Mouse (Mus musculus) retina, adult 2 months (tissue): Measurements from ENCODE around the gene Arpp19.

Source experiments
- DNase-seq: peaks from one replicate; pipeline ENCODE4 v3.0.0-alpha.2; 2012; ENCODE audit warnings: low read depth, low spot score

Gene Arpp19

DNA sequence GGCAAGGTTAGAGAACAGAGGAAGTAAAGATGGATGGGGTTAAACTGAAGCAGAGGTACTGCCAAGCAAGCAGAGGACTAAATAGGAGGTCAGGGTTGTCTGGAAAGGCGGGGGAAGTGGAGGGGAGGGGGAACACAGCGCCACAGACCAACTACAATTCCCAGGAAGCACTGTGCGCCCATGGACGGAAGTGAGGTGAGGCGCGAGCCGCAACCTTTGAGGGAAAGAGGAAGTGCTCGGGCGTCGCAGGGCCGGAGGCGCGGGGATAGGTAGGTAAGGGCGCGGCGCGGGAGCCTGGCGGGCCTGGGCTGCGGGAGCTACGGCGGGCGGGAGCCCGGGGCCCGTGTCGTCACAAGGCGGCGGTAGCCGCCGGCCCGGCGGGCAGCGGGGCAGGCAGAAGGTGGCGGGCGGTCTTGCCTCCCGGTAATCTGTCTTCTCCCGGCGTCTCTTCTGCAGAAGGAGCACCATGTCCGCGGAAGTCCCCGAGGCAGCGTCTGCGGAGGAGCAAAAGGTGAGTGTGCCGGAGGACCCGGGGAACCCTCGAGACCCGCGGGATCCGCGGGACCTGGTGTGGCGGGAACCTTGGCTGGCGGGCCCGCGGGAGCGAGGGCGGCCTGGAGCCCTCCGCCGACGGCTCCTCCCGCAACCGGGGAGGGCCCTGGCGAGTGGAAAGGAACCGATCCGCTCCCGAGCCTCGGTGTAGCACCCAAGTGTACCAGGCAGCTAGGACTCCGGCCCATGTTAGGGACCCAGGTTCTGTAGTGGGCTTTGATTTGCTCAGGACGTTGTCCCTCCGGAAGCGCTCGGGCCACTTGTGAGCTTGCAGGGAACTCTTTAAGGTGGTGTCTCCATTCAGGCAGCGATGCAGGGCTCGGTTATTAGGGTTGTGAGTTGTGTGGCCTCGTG is at the start of gene Arpp19:
Gene Arpp19, plus strand, starts transcription at position 164 of the 906 bp plus-strand sequence.
- DNase-seq: peak; percentile 59

DNA sequence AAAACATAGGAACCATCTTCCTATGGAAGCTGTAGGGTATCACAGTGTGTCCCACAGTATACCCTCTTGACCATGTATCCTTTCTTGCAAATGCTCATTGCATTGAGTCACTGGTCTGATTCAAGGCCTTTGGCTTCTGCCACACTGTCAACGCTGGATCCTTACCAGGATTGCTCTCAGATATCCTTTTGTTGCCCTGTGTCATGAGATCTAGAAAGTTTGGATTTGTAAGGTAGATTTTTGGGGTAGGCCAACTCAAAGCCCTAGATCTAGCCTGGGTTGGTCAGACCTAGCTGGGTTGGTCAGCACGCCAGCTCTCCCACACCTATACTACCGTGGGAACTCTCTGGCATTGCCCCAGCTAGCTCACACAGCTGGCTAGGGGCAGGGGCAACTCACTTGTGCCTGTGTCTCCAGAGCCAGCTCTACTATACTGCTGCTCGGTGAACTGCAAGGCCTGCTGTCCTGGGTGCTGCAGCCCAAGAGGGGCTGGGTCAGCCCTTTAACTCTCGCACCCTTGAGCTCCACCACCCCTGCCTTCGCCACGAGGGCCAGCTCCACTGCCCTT is 48.4 kb upstream of the Arpp19 start:
- no peak for DNase-seq

DNA sequence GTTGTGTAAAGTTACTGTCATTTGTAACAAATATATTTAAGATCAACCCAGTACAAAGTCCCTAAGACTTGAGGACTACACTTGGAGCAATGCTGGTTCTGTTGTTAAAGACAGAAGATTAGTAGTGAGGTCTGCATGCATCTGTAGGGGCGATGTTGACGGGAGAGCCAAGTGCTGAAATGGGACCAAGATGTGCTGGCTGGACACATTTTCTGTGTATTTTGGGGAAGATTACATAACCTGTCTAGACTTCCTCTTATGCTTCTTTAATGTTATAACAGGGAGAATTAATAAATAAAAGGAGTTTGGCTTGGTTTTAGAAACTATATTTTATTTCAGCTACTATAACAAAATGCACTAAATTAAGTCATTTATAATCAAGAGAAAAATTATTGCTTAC is 47.4 kb upstream of the Arpp19 start:
- no peak for DNase-seq

DNA sequence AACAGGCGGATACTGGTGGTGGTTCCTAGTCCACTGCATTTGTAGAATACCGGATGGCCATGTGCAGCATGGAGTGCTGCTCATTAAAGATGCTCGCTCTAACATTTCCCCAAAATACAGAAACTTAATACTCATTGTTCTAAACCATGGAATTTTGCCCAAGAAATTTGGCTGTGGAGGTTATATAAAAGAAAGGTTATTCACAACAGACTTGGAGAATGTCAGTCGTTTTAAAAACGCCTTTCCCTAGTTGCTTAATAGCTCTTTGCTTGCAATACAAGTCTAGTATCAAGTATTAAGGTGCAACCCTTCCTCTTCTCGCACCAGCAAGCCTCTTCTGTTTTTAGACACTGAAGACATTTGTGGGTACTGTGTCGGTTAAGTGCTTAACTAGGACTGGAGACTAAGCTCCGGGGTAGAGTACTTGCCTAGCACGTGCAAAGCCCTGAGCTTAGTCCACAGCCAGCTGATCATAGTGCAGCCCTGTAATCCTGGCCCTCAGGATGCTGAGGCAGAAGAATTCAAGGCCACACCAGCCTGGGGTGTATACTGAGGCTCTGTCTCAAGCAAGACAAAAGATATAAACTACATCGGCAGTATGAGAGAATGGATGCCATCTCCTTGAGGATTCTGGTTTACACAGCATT is 42.7 kb upstream of the Arpp19 start:
- DNase-seq: no peak

DNA sequence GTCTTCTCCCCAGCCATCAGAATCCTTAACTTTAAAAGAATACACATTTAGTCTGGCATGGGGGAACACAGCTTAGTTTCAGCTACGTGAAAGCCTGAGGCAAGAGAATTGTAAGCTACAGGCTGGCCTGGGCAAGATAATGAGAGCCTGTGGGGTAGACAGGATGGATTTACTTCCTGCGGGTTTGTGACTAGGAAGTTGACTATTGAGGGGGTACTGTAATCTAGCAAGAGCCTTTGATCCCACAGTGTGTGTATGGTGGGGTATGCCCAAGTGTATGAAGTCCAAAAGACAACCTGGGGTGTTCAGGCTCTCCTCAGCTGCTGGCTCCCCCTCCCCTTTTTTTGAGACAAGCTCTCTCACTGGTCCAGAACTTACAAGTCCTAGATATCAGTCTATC is 41.1 kb upstream of the Arpp19 start:
- DNase-seq: no peak

DNA sequence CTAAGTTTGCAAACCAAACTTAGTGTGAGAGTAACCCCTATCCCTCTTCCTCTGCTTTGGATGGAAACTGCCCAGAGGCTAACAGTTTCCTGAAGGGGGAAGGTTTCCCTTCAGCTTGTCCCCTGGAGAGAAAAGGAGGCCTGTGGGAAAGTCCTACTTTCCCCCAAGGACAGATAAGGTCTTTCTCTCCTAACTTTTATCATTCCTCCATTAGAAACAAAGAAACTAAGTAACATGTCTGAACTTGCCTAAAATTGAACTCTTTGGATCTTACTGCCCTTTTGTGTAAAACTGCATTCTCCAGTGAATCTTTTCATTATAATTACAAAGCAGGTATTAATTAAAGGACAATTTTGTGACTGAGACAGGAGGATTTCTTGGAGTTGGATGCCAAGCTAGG is 39.4 kb upstream of the Arpp19 start:
- DNase-seq: no peak

DNA sequence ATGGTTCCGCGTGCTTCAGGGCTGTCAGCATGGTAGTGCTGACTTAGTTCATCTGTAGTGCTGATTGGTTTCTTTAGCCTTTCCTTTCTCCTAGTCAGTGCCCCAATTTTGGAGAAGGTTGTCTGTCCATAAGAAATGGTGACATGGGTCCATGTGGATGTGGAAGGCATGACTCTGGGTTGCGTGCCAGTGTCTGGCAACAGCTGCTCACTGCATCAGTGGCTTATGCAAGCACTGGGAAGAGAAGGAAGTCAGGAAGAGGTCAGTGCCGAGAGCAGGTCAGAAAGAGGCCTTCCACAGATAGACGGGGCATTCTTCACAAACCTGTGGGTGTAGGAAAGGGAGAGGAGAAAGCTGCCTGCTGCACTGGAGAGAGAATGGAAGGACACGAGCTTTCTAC is 36.4 kb upstream of the Arpp19 start:
- no peak for DNase-seq

DNA sequence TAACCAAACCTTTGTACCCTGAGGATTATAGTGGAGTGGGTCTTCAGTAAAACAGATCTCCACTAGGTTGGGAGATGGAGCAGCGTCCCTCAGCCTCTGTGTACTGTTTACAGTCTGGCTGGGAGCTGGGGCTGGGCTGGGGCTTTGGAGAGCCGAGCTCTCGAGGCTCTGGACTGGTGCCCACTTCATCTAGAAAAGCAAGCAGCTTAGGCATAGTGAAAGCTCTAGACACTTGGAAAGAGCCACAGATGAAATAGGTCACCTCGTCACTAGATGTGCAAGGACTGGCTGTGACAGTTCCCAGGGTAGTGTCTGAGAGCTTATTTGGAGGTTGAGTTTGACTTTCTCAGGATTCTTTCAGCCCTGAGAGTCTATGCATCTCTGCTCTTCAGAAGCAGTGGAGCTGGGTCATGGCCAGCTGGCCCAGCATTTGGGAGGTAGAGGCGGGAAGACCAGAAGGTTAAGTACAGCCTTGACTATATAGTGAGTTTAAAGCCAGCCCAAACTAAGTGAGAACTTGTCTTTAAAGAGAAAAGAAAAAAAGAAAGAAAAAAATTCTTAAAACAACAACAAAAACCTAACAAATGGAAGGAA is 35.7 kb upstream of the Arpp19 start:
- no peak for DNase-seq

DNA sequence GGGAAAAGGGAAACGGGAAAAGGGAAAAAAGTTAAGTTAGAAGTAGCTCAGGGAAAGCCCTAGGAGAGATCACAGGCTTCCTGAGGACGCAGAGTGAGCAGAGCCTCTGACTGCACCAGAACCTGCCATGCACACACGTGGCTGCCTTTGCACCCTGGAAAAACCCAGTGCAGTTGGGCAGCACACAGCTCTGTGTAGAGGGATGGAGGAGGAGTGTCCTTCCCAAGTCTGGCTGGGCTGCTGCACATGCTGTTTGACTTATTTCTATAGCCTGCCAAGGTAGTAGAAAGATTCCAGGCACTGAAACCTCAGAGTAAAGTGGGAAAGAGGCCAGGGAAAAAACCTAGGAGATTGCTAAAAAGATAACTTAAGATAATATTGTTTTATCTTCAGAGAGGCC is 35.2 kb upstream of the Arpp19 start:
- no peak for DNase-seq

DNA sequence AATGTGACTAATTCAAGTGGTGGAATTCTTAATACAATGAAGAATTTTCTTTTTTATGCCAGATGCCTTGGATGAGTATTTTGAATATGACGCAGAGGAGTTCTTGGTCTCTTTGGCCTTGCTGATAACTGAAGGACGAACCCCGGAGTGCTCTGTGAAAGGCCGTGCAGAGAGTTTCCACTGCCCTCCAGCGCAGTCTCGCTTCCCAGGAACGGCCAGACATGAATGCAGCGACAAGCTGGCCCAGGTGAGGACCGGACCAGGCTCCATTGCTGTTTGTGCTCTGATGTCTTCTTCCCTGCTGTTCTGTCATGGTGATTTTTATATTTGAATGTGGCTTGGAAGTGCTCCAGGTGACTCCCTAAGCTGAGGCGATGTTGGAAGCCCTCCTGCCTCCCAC is 33.2 kb upstream of the Arpp19 start:
- DNase-seq: no peak

DNA sequence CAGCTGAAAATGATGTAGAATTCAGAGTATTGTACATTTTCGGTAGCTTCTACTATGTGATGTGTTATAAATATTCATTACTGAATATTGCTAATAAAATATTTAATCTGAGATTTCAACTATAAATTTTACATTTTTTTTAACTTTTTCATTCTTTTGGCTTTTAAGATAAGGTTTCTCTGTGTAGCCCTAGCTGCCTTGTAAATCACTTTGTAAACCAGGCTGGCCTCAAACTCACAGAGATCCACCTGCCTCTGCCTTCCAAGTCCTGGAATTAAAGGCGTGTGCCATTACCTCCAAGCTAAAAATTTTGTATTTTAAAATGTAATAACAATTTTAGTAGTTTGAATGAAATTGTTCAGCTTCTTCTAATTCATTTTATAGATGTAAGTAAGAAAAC is 20.8 kb upstream of the Arpp19 start:
- no peak for DNase-seq

DNA sequence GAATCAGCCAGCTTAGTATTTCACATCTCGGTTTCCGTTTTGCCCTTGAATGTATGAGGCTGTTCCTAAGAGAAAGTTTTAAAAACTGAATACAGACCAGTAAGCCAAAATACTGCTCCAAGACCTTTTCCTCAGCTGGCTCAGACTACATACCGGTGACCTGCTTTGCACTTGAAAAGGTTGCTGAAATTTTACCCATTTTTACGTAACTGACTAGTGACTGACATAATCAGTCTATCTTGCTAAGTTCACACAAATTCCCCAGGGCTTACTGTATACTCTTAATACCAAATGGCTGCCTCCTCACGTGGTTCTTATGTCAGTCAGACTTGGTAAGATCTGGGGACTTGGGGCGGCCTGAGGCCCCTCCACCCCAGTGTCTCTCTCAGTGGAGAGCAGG is 18.2 kb upstream of the Arpp19 start:
- no peak for DNase-seq

DNA sequence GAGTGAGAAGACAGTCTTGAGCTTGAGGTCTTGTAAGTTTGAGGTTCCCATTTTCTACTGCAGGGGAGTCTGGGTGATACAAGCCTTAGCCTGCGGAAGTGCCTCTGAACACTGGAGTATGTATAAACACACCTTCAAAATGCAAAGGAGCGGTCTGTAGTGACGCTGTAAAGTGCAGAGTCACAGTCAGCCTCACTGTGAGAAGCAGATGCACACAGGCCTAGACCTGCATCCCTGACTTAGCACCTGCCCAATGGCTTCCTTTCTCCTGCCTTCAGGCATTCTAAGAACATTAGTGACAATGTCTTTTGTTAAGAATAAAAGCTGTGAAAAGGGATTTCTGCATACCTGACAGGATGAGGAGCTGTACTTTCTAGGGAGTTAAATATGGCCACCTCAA is 17.8 kb upstream of the Arpp19 start:
- no peak for DNase-seq

DNA sequence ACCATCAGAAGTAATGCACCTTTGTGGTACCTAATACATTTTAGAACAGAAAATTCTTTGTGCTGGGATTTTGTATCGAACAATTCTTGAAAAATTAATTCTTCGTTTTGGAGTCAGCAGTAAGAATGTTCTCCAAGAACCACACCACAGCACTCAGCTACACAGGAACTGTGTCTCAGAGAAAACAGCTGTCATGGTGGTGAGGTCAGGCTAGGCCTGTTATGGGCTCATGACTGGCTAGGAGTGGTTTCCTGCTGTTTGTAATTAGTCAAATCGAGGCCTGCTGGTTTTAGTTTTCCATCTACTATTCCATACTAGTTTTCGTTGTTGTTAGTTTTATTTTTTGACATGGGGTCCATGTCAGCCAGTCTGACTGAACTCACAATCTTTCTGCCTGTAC is 16.9 kb upstream of the Arpp19 start:
- no peak for DNase-seq

DNA sequence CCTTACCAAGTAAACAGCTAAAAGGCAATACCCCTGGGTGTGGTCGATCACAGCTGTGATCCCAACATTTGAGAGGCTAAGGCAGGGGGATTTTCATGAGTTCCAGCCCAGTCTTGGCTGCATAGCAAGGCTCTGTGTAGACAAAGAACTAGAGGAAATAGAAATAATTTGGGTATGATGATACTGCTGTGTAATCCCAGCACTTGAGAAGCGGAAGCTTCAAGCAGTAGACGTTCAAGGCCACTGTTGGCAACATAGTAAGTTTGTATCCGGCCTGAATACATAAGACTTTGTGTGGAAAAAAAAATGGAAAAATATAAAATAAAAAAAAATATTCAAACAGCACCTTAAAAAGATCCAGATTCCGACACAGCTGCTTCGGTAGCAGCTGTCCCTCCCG is 14.9 kb upstream of the Arpp19 start:
- no peak for DNase-seq

DNA sequence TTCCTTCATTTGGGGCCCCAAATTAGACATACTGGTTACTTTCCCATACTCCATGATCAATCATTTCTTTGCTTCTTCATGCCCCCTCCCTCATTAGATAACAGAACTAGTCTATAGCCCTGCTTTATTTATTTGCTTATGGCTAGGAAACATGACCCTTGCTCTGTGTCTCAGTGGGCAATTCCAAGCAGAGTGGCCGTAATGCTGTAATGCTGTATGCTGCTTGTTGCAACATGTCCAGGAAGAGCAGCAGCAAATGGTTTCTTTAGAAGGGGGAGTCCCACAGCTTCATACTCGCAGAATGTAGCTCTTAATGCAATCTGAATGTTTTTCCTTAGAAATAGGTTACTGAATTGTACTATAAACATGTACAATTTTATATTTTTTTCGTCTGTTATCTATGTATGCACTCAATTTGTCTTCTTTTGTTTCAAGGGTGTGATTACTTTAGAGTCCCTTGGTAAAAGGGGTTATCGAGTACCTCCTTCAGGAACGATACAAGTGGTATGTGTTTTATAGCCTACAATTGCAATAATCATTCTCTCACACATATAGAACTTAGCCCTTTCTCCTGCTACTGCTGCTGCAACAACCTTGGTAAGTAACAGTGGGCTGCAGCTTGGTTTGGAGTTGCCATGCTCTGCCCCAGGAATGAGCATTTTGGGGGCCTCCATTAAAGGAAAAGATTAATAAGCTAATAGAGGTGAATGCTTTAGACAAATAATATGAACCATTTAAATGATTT is 14.1 kb upstream of the Arpp19 start:
- DNase-seq: no peak

DNA sequence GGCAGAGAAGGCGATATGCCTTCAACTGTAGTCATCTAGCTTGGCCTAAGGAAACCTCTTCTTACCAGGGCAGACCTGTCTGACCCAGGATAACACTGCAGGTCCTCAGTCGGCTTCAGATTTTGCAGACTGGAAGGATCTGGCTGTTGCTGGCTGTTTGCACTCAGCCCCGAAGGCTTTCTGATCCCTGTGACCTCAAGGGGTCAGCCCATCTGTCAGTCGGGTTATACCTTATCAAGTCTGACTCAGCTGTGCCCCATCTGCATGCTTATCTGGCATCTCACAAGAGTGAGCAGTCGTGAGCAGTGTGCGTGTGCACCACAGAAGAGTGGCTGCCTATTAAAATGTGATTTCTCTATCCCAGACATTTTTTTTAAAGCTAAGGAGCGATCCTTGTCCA is 13.3 kb upstream of the Arpp19 start:
- no peak for DNase-seq

DNA sequence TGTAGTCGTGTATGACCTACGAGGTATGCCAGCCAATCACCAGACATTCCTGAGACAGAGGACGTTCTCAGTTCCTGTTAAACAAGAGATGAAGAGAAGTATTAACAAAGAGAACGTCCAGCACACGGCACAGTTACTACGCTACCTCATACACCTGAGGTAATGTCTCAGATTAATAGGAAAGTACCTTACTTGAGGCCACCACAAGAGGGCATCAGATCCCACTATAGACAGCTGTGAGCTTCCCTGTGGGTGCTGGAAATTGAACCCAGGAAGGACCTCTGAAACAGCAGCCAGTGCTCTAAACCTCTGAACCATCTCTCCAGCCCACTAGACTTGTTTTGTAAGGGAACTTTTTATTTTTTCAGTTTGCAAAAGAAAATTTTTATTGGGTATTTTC is 11.7 kb upstream of the Arpp19 start:
- no peak for DNase-seq

DNA sequence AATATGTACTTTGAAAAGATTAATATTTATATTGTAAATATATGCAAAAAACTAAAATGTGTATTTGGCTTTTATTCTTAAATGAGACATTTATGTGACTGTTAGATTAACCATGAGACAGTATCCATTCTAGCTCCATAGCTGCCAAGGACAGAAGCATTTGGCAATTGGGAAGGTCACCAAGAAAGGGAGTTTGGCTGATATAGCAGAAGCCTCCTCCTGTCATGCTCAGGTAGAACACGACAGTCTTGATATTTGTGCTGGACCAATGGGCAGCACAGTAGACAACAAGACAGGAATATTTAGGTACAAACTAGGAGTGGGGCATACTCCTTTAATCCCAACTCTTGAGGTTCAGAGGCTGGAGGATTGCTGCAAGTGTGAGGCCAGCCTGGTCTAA is 5.0 kb upstream of the Arpp19 start:
- DNase-seq: no peak

DNA sequence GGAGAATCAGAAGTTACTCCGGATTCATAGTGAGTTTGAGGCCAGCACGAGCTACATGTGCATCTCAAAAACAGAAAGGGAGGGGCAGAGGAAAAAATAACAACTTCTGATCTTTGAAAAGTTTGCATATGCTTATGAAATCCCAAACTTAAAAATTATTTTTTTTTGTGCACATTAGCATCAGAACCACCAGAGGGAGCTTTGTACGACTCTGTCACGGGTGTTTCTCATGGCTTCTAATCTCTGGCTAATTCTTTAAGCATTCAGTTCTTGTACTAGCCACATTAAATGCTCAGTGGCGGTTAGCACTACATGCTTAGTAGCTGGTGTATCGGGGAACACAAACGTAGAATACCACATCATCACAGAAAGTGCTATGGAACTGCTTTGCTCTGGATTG is 4.3 kb upstream of the Arpp19 start:
- DNase-seq: peak; percentile 40

DNA sequence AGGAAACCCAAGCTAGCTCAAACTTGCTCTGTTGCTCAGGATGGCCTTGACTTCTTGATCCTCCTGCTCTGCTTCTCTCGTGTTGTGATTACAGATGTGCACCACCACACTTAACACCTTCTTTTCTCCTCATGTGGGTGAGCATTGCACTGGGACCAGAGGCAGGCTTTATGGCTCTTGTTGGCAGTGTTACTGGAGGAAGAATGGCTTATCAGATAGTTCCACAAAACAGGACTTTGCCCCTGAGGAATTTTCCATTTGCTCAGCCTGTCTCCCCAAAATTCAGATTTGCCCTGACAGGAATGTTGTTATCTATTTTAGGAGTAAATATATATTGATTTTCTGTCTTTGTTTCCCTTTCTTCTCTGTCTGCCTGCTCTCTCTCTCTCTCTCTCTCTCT is 2.7 kb upstream of the Arpp19 start:
- no peak for DNase-seq

DNA sequence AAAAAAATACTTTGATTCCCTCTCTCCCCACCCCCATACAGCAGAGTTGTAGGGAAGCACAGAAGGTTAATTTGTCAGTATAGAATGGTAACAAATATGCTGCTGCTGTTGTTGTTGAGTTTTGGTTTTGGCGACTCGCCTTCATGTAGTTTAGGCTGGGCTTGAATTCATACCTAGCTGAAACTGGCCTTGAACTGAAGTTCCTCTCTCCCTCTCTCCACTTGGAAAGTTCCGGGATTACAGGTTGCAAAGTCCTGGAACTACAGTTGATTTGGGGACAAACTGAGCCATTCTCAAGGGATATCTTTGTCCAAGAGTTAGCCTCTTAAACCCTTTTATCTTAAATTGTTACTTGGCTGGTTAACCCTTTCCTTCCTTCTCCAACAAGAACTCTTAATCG is 1.5 kb upstream of the Arpp19 start:
- no peak for DNase-seq
